Mouse (Mus musculus): Measurements from ENCODE around the gene Unc5a.
A peak's percentile ranks its signal among the peaks of the same experiment; 100 is the strongest.

Unc5a gene

GRCm38 (mm10) chr13:54948531-54949493 lies at the start of gene Unc5a:
Unc5a (plus strand) TSS chr13:54949411.
- peak; percentile 73 for DNase-seq

- no peak for DNase-seq
These were observed 37.2 kb upstream of the Unc5a start for GRCm38 (mm10) chr13:54912053-54912452.

DNA sequence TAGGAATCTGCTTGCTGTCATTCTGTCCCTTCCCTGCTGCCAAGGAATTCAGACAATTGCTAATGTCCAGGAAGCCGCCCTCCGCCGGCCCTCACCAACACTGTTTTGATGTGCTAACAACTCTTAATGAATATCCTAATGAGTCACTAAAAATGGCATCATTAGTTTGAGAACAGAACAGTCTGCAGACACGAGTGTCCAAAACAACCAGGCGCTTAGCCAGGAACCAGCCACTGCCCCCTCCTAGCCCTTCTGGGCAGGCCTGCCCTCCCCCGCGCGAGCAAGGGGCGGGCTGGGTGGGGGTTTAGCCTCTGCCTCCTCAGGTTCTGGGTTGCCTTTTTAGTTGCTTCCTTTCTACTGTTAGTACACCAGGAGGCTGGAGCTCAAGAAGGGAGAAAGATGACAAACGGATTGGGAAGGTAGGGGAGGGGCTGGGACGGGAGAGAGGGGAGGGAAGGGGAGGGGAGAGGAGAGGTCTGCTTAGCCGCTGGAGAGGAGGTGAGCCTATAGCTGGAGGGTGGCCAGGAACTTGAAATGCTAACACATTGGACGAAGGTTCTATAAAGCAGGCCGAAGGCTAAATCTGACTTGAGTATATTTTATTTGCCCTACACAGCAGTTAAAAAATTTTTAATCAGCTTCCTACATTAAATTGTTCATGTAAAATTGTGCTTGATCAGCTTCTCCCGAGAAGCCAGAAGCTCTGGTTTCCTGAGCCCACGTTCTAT lies 36.2 kb upstream of the Unc5a start:
- no peak for DNase-seq

GRCm38 (mm10) chr13:54916644-54917043 lies 32.6 kb upstream of the Unc5a start:
- no peak for DNase-seq

- no peak for DNase-seq
These were observed 30.3 kb upstream of the Unc5a start for GRCm38 (mm10) chr13:54918910-54919309.

DNA sequence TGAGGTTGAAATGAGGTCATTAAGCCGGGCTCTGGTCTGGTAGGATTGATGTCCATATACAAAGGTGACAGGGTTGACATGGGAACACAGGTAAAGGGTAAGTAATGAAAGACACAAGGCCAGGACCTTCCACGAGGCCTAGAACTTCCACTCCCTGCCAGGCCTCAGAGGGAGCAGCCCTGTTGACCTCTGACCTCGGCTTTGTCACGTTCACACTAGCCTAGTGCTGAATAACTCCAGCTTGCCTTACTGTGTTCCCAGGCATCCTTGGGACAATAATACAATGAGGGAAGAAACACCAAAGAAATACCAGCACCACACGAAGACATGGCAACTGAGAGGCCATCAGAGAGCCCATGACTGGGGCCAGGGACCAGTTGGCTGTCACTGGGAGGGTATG lies 29.5 kb upstream of the Unc5a start:
- DNase-seq = no peak

GRCm38 (mm10) chr13:54921700-54922099 lies 27.5 kb upstream of the Unc5a start:
- no peak for DNase-seq

- DNase-seq = no peak
These were observed 25.5 kb upstream of the Unc5a start for GRCm38 (mm10) chr13:54923705-54924104.

DNA sequence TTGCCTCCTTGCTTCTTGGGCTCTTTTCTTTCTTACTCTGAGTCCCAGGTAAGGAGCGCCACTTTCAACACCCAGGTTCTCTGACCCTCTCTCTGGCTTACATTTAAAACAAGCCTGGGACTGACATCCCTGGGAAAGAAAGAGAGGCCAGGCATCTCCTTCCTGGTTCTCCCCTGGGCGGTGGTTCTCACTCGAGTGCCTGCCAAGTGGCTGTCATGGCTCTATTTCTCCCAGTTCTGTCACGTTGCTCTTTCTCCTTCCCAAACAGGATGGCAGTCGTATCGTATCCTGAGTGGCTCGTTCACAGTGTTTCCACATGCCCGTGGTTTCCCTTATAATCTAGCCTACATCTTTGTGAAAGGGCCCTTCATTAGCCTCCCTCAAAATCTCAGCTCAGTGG lies 23.7 kb upstream of the Unc5a start:
- no peak for DNase-seq

- no peak for DNase-seq
These were observed 22.6 kb upstream of the Unc5a start for GRCm38 (mm10) chr13:54926654-54927053.

DNA sequence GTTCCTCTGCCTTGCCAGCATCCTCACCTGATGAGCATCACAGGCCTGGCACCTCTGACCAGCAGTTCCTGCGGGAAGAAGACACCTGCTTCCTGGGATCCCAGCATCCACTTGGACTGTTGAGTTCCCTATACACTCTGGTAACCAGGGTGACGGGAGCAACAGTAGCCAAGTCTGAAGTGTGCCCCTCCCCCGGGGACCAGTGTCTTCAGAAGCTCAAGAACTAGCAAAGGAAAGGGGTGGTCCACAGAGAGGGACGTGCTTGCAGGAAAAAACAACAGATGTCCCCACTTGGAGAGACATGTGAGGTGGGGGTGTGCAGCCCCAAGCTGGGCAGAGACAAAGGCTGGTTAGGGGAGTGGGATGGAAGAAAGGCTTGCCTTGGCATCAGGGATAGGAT lies 19.1 kb upstream of the Unc5a start:
- DNase-seq = no peak

GRCm38 (mm10) chr13:54934873-54935272 lies 14.3 kb upstream of the Unc5a start:
- DNase-seq = no peak

GRCm38 (mm10) chr13:54936173-54936572 lies 13.0 kb upstream of the Unc5a start:
- DNase-seq = no peak

DNA sequence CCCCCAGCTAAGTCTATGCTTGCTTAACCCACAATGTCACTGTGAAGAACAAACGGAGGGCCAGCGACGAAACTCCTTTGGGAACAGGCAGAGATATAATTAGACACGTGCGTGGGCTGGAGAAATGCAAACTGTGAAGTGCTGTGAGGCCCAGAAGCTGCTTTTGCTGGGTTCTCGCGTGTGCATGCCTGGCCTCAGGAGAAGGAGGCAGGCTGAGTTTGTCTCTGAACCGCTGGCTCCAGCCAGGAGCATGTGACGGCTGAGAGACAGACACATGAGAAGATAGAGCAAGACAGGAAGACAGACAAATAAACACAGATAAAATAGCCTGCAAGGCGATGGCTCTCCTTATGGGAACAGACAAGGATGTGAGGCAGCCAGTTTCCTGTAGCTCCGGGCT lies 11.3 kb upstream of the Unc5a start:
- DNase-seq = no peak

DNA sequence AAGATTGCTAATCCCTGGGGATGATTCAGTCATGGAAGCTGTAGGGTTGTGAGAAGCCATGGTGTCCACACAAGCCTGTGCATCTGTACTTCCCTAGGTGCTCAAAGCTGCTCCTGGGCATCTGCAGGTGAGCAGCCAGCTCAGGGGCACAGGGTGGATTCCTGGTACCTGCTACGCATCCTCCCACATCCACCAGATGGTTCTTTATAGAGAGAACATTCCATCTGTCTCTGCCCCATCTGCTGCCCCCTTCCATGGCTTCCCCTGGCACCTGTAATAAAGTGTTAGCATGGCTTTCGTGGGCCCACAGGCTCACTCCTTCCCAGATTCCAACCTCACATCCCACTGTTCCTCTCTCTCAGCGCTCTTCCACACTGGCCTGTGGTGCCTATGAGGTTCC lies 10.7 kb upstream of the Unc5a start:
- DNase-seq = no peak

DNA sequence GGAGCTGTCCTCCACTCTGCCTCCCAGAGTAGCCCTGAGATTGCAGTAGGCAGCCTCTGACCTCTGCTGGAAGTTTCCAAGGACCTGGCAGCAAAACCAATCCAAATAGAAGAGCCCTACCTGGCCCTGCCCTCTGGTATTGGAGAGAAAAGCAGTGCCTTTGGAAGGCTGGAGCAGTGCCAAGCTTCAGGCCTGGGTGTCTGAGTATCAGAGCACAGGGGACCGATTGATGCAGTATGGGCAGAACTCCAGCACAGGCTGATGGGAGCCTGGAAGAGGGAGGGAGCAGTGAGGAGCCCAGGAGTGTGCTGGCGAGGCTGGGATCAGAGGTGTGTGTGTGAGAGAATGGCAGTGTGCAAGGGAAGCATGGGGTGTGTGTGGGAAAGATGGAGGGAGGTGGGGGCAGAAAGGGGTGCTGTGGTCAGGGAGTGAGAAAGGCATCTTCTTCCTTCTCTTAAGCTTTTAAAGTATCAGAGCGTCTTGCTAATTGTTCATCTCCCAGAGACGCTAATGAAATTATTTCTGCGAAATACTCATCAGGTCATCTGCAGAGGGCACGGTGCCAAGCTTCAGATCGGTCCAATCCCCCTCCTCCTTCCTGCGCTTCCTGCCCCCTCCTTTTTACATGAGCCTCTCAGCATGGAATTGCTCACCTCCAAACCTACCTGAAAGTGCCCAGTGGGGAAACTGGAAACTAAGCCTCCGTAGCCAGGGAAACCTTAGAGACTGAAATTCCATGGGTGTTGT lies 4.6 kb upstream of the Unc5a start:
- no peak for DNase-seq

DNA sequence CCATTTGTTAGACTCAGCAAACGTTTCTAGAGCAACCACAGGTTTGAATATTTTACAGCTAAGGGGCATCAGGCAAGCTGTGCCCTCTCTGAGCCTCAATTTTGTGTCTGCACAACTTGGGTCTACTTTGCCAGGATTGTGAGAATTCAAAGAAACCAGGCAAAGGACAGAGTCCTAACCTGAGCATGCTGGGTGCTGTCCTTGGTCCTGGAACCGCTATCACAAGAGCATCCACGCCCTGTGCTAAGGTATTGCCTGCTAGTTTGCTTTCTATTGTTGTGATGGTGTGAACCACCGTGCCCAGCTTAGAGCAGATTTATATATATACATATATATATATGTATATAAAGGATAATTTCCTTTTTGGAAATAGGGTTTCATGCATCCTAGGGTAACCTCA lies 3.9 kb upstream of the Unc5a start:
- DNase-seq = peak; percentile 66

DNA sequence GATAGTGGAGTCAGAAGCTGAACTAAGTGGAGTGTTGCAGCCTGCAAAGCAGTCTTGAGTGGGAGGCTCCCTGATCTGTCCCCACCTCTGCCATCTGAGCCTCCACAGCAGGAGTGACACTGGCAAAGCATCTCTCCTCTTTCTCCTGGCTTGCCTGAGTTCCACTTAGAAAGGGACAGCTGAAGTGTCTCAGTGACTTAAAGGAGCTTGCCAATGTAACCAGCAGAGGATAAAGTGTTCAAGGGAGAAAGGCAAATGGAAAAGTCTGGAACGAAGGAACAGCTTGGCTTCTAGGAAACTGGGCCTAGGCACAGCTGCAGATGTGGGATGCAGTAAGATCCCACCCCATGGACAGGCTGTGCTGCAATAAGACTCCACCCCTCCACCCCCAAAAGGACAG lies 2.8 kb upstream of the Unc5a start:
- no peak for DNase-seq

DNA sequence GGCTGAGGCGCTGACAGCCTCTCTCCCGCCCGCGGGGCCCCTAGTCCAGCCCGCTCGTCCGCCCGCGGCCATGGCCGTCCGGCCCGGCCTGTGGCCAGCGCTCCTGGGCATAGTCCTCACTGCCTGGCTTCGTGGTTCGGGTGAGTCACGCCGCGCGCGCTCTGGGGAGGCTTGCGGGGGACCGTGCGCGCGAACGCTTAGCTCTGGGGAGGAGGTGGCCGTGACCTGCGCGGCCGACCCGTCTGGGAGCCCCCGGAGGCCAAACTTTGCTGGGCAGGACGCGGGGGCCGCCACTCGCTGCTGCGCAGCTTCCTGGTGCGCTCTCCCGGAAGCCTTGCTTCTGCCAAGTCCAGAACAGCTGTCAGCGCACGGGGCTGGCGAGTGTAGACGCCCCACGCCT lies 381 bp downstream of the Unc5a start:
- DNase-seq = peak; percentile 29

GRCm38 (mm10) chr13:54950131-54950530 lies 920 bp downstream of the Unc5a start:
- no peak for DNase-seq

DNA sequence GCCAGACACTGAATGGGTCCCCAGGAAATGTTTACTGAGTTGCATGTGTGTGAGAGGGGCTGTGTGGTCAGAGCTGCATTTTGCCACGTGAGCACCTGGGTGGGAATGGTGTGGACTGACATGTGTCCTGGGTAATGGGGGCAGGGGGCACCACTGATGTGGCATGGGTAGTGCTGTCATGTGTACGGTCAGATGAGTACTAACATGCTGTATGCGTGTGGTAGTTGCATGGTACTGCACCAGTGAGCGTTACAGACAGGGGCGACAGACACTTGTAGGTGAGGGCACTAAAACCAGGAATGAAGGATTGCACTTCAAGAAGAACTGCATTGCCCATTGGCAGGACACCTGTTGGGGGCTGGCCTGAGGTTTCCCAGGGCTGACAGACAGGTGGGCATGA lies 2.0 kb downstream of the Unc5a start:
- no peak for DNase-seq

- no peak for DNase-seq
These were observed 5.5 kb downstream of the Unc5a start for GRCm38 (mm10) chr13:54954745-54955144.

DNA sequence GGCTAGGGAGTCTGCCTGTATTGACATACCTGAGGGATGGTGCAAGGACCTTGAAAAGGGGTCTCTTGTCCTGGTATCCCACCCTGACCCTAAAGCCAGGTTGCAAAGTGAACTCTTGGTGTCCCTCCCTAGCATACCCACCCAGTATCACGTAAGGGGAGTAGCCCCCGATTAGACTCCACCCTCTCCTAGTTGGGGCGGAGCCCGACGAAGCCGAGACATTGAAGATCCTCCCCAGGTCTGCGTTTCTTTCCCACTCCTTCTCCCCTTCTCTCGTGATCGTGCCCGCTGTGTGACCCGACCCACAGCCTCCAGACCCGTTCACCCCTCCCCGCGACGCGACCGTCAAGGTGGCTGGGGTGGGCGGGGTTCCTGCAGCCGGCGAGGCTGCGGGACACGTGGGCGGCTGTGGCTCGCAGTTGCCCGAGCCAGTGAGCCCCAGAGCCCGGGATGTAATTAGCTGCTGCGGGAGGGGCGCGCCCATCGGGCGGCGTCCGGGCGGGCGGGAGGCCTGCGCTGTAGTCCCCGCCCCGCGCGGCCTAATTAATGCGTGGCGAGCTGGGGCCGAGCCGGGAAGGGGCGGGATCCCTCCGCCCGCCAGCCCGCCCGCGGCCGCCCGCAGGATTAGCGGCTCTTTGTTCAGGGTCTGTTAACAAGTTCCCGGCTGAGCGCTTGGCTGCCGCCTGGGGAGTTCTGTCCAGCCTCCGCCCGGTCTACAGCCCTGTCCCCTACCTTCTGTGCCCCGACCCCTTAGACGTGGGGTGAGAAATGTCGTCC lies 6.7 kb downstream of the Unc5a start:
- peak; percentile 15 for DNase-seq

Measured in thymus, postnatal 4 days (tissue).